Mouse (Mus musculus) layer of hippocampus, adult 18-20 months (tissue): ENCODE results near the gene Kctd12b. TPM values are rescaled to one million over a fixed set of nuclear protein-coding genes. Genes with fewer than 3 reads are reported as not detected.
"Not testable (repeated sequence)": the region's sequence is repeated elsewhere in the genome, so short reads cannot be mapped to it uniquely, and the experiment has no call there.

Experiments used
- DNase-seq, 2 experiments: peaks; one replicate each; pipeline ENCODE4 v3.0.0; 2022; ENCODE audit warnings: low spot score in 2 of 2
- long read RNA-seq: library from polyadenylated mRNA; stranded (forward); transcript quantifications from one replicate; pipeline ENCODE4 v2.0.0, GENCODE M21; 2021
- total RNA-seq, 2 experiments: library from RNA; stranded (reverse); gene quantifications; 2 replicates each; pipeline ENCODE4 v1.2.3; 2021

Gene Kctd12b
- 1 to 10 TPM; 3.3 to 4.4 TPM for total RNA-seq
- long read RNA-seq: 0 reads

GRCm38 (mm10) chrX:153695782-153696395 lies at the start of gene Kctd12b:
Gene Kctd12b (minus strand): TSS chrX:153696391.
- no peak for DNase-seq

- DNase-seq: no peak
Measured at GRCm38 (mm10) chrX:153742493-153742892, 46.3 kb upstream of the Kctd12b start.

- no peak for DNase-seq
Measured at GRCm38 (mm10) chrX:153735697-153736096, 39.5 kb upstream of the Kctd12b start.

- DNase-seq: no peak
Measured at GRCm38 (mm10) chrX:153724400-153724799, 28.2 kb upstream of the Kctd12b start.

- DNase-seq: peak; percentile 32 to 42
Measured at GRCm38 (mm10) chrX:153723110-153723916, 27.1 kb upstream of the Kctd12b start, which contains the start of gene Nbdy. Gene Nbdy (plus strand): TSS chrX:153723590.

GRCm38 (mm10) chrX:153719602-153720001 lies 23.4 kb upstream of the Kctd12b start:
- no peak for DNase-seq

- DNase-seq: no peak
Measured at GRCm38 (mm10) chrX:153716716-153717115, 20.5 kb upstream of the Kctd12b start.

- no peak for DNase-seq
Measured at GRCm38 (mm10) chrX:153707735-153708134, 11.5 kb upstream of the Kctd12b start.

GRCm38 (mm10) chrX:153700463-153700862 lies 4.3 kb upstream of the Kctd12b start:
- DNase-seq: no peak

GRCm38 (mm10) chrX:153668233-153668632 lies 28.0 kb downstream of the Kctd12b start:
- not testable (repeated sequence) for DNase-seq

GRCm38 (mm10) chrX:153664903-153665302 lies 31.3 kb downstream of the Kctd12b start:
- DNase-seq: no peak

GRCm38 (mm10) chrX:153656949-153657348 lies 39.2 kb downstream of the Kctd12b start:
- no peak for DNase-seq

GRCm38 (mm10) chrX:153640615-153641014 lies 55.6 kb downstream of the Kctd12b start:
- no peak for DNase-seq

GRCm38 (mm10) chrX:153636247-153636646 lies 59.9 kb downstream of the Kctd12b start:
- peak in 1 of 2 experiments; percentile 34 for DNase-seq

Other genes with a start within 250 kb of the Kctd12b start
- 100 to 1,000 TPM; 236 to 245 TPM for gene Ubqln2, start 198.2 kb downstream of the Kctd12b start, total RNA-seq
- not detected for gene Cypt3, start 137.8 kb downstream of the Kctd12b start, total RNA-seq
- gene Nbdy, start 27.2 kb upstream of the Kctd12b start, total RNA-seq: 10 to 100 TPM; 41.2 to 50.1 TPM
- 10 to 100 TPM in 1 of 2 experiments, 1 to 10 TPM in 1; 9.6 to 10.2 TPM for gene Spin2c, start 135.8 kb upstream of the Kctd12b start, total RNA-seq